Mouse (Mus musculus) liver, embryonic 11.5 days (tissue): ENCODE data around the gene Sipa1l3. TPM values are rescaled to one million over a fixed set of nuclear protein-coding genes. Genes with fewer than 3 reads are reported as not detected.

Source experiments
- ATAC-seq: fragments of 200-750 bp; cut with Nextera tagmentation; replicated peaks from 2 replicates; pipeline ENCODE4 v1.8.0; 2017; ENCODE audit warnings: moderate number of reproducible peaks, mild to moderate bottlenecking, moderate TSS enrichment, moderate library complexity; ENCODE audit not compliant: low FRiP score
- DNase-seq: peaks from one replicate; pipeline ENCODE4 v3.0.0-alpha.2; 2017; ENCODE audit warnings: low spot score
- H3K27ac ChIP-seq: fragments of 300-500 bp; sonication (generic); 2 replicates; pipeline ENCODE4 v1.5.1; 2014; ENCODE audit warnings: mild to moderate bottlenecking, low read depth, low read length, control low read depth
- H3K27me3 ChIP-seq: fragments of 300-500 bp; sonication (generic); replicated peaks from 2 replicates; pipeline ENCODE4 v1.6.1; 2014; ENCODE audit warnings: low read length, mixed read lengths; ENCODE audit not compliant: control insufficient read depth, insufficient read depth
- H3K36me3 ChIP-seq: fragments of 300-500 bp; sonication (generic); 2 replicates; pipeline ENCODE4 v1.6.1; 2014; ENCODE audit warnings: mild to moderate bottlenecking, low read length, moderate library complexity, mixed read lengths; ENCODE audit not compliant: control insufficient read depth, insufficient read depth
- H3K4me1 ChIP-seq: fragments of 300-500 bp; sonication (generic); replicated peaks from 2 replicates; pipeline ENCODE4 v1.6.1; 2014; ENCODE audit warnings: low read length, mixed read lengths; ENCODE audit not compliant: control insufficient read depth, insufficient read depth
- H3K4me2 ChIP-seq: fragments of 300-500 bp; sonication (generic); 2 replicates; pipeline ENCODE4 v1.6.1; 2014; ENCODE audit warnings: mild to moderate bottlenecking, control low read depth, moderate library complexity
- H3K4me3 ChIP-seq: fragments of 300-500 bp; sonication (generic); 2 replicates; pipeline ENCODE4 v1.5.1; 2014; ENCODE audit warnings: low read depth, low read length, control low read depth
- H3K9ac ChIP-seq: fragments of 300-500 bp; sonication (generic); 2 replicates; pipeline ENCODE4 v1.6.1; 2014; ENCODE audit warnings: low read depth, low read length, control low read depth
- H3K9me3 ChIP-seq: fragments of 300-500 bp; sonication (generic); 2 replicates; pipeline ENCODE4 v1.6.1; 2016; ENCODE audit warnings: low read length, inconsistent platforms, mixed read lengths; ENCODE audit not compliant: control insufficient read depth
- WGBS: fragments of 180-500 bp; shearing (Covaris S2); extraction: QIAGEN DNeasy Blood & Tissue Kit; methylation state at CpG from one replicate; pipeline ENCODE4 v1.1.7; 2014; 5-methylcytosine and 5-hydroxymethylcytosine counted together
- polyA plus RNA-seq: library from polyadenylated mRNA; unstranded; fragments of >200 nt; fragmentation: Nextera tagmentation; extraction: Ambion mirVana; gene quantifications from 2 replicates; pipeline ENCODE4 v1.2.1, GENCODE M21; 2014

Gene Sipa1l3
- polyA plus RNA-seq, 1 experiment from 2014 or later = 10.1 TPM

DNA sequence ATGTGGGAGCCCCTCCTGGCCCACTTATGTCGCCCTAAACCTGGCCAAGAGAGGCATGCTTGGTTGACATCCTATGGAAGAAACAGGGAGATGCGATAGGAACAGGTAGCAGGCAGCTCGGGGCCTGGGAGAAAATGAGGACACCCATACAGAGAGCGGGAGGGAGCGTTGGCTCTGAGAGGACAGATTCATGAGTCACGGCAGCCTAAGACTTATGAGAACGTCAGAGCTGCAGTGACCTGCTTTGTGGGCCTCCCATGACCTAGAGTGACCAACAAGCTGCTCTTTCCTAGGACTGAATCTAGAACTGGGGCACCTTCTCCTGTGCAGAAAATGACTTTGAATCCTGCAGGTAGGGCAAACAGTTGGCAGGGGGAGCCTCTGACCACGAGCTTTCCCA is 92.4 kb downstream of the Sipa1l3 start:
- 84% methylated on average over 8 of the region's 8 CpGs for WGBS
- Histone ChIP-seq H3K4me3 (no peak overlapping the region), H3K27ac (no peak overlapping the region), H3K4me2 (no peak overlapping the region), H3K4me1 (peaks cover 17% of the 10 kb centered on the region), H3K9me3 (no peaks in the 10 kb centered on the region), H3K27me3 (no peaks in the 10 kb centered on the region), H3K36me3 (no peaks in the 10 kb centered on the region), H3K9ac (no peak overlapping the region)
- ATAC-seq = no peak
- no peak for DNase-seq

DNA sequence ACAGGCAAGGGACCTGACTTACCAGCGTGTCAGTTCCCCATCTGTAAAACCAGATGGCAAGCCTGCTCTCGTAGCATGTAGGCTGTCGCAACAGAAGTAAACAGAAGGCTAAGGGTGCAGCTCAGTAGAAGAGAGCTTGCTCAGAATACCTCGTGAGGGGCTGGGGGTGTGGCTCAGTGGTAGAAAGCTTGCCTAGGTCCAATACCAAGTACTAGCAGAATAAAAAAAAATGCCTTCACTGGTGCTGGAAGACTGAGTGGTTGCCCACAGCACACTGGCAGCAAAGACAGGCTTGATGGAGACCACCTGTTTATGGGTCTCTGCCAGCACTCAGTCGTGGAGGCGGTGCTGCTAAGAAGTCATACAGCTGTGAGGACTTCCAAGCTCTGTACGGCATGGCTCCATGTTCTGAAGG is 93.0 kb downstream of the Sipa1l3 start:
- H3K36me3 ChIP-seq = no peaks in the 10 kb centered on the region
- peaks cover 11% of the 10 kb centered on the region for H3K4me1 ChIP-seq
- no peak for DNase-seq
- no peak for ATAC-seq
- no peak overlapping the region for H3K4me2 ChIP-seq
- no peaks in the 10 kb centered on the region for H3K27me3 ChIP-seq
- H3K9me3 ChIP-seq = no peaks in the 10 kb centered on the region
- 66% methylated on average over 7 of the region's 7 CpGs for WGBS
- no peak overlapping the region for H3K9ac ChIP-seq
- H3K27ac ChIP-seq = no peak overlapping the region
- H3K4me3 ChIP-seq = no peak overlapping the region

GRCm38 (mm10) chr7:29424690-29425089 is 93.8 kb downstream of the Sipa1l3 start:
- H3K27ac ChIP-seq = no peak overlapping the region
- H3K27me3 ChIP-seq = no peaks in the 10 kb centered on the region
- WGBS = 70% methylated on average over 5 of the region's 5 CpGs

DNA sequence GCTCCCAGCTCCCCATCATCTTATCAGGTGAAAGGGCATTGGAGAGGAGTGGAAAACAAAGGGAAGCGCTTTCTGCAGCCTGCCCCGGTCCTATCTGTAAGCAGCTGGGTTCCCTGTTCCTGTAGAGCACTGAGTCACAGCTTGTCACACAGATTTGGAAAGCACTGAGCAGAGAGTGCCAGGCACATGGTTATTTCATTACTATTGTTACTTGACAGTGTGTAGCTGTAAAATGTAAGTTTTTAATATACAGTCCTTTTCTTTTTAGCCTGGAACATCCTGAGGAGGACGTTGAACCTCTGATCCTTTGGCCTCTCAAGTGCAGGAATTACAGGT is 96.6 kb downstream of the Sipa1l3 start:
- Histone ChIP-seq H3K9ac (no peak overlapping the region), H3K4me2 (no peak overlapping the region), H3K27ac (no peak overlapping the region), H3K4me3 (no peak overlapping the region), H3K36me3 (no peaks in the 10 kb centered on the region), H3K9me3 (no peaks in the 10 kb centered on the region), H3K27me3 (no peaks in the 10 kb centered on the region), H3K4me1 (0 out of 2 replicates have a peak, but pooled peaks cover 7% of the 10 kb centered on the region)
- ATAC-seq (no peak), DNase-seq (no peak)
- WGBS = 47% methylated on average over 3 of the region's 3 CpGs

More at GRCm38 (mm10) chr7:29424690-29425089, 93.8 kb downstream of the Sipa1l3 start:
- Histone ChIP-seq H3K4me1 (peaks cover 7% of the 10 kb centered on the region; the same call in 1 of the 2 replicates), H3K9ac (no peak overlapping the region), H3K4me2 (no peak overlapping the region), H3K36me3 (no peaks in the 10 kb centered on the region), H3K9me3 (no peaks in the 10 kb centered on the region), H3K4me3 (no peak overlapping the region)
- no peak for ATAC-seq
- DNase-seq = no peak

- Histone ChIP-seq H3K9ac (no peak overlapping the region), H3K27me3 (no peaks in the 10 kb centered on the region)
- WGBS = 42% methylated on average over 12 of the region's 12 CpGs
Measured at GRCm38 (mm10) chr7:29421240-29421908, 97.1 kb downstream of the Sipa1l3 start.

DNA sequence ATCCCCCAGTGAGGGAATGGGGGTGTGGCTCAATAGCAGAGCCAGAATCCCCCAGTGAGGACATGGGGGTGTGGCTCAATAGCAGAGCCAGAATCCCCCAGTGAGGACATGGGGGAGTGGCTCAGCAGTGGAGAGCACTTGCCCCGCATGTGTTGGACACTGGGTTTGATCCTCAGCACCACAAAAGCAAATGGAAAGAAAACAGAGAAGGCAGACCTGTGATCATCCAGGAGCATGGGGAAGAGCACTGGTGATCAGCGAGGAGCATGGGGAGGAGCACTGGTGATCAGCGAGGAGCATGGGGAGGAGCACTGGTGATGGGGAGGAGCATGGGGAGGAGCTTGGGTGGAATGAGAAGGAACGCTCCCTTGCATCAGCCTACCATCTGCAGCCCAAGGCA is 98.6 kb downstream of the Sipa1l3 start:
- Histone ChIP-seq H3K4me1 (0 out of 2 replicates have a peak, but pooled peaks cover 7% of the 10 kb centered on the region), H3K27me3 (no peaks in the 10 kb centered on the region), H3K27ac (no peak overlapping the region), H3K9ac (no peak overlapping the region), H3K4me2 (no peak overlapping the region), H3K4me3 (no peak overlapping the region), H3K9me3 (no peaks in the 10 kb centered on the region), H3K36me3 (no peaks in the 10 kb centered on the region)
- WGBS = 46% methylated on average over 4 of the region's 4 CpGs
- ATAC-seq (no peak), DNase-seq (no peak)

More at GRCm38 (mm10) chr7:29421240-29421908, 97.1 kb downstream of the Sipa1l3 start:
- Histone ChIP-seq H3K9me3 (no peaks in the 10 kb centered on the region), H3K4me3 (no peak overlapping the region), H3K4me1 (0 out of 2 replicates have a peak, but pooled peaks cover 7% of the 10 kb centered on the region), H3K36me3 (no peaks in the 10 kb centered on the region), H3K27ac (no peak overlapping the region), H3K4me2 (no peak overlapping the region)
- DNase-seq (no peak), ATAC-seq (no peak)

DNA sequence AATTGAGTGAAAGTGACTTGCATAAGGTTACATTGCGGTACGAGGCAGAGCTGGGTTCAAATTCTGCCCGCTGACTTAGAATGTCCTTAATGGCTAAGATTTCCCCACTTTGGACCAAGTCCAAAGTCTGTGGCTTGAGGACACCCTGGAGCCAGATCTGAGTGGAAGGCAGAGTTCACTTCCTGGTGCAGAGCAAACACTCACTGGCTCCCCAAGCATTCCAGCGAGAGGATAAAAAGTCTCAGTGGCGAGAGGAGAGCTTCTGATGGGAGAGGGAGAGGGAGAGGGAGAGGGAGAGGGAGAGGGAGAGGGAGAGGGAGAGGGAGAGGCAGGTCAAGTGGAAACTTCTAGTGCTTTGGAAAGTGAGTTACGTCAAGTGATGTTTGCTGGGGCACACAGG is 100.2 kb downstream of the Sipa1l3 start:
- Histone ChIP-seq H3K4me1 (0 out of 2 replicates have a peak, but pooled peaks cover 7% of the 10 kb centered on the region), H3K27ac (no peak overlapping the region), H3K9ac (no peak overlapping the region), H3K4me3 (no peak overlapping the region), H3K36me3 (no peaks in the 10 kb centered on the region), H3K4me2 (no peak overlapping the region), H3K9me3 (no peaks in the 10 kb centered on the region), H3K27me3 (no peaks in the 10 kb centered on the region)
- ATAC-seq (no peak), DNase-seq (no peak)
- 74% methylated on average over 6 of the region's 6 CpGs for WGBS

DNA sequence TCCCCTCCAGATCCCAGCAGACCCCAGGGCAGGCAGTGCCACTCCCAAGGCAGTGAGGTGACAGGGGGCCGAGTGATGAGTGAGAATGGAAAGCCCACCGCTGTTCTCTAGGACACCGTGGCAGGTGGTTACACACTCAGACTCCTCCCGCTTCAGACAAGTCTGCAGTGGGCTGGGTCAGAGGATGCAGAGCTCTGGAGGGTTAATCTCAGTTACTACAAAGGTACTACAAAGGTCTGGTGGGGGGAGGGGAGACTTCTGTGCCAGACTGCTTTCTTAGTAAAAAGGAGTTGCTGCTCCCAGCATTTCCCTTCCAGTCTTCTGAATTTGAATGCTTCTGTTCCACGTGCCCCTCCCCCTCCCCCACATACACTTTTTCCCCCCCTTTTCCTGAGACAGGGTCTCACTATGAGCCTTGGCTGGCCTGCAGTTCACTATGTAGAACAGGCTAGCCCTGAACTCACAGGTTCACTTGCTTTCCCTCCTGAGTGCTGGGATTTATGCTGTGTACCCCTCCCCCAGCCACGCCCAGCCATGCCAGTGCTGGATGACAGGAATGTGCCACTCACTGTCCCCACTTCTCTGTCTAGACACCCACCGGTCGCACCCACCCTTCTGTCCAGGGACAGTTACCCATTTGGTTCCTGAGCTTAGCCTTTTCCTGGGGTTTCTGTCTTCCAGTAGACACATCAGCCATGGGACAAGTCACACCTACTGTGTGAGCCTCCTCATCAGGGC is 100.9 kb downstream of the Sipa1l3 start:
- ATAC-seq (no peak), DNase-seq (no peak)
- Histone ChIP-seq H3K9me3 (no peaks in the 10 kb centered on the region), H3K27me3 (no peaks in the 10 kb centered on the region), H3K27ac (no peak overlapping the region), H3K36me3 (no peaks in the 10 kb centered on the region), H3K4me2 (no peak overlapping the region), H3K4me3 (no peak overlapping the region), H3K9ac (no peak overlapping the region), H3K4me1 (0 out of 2 replicates have a peak, but pooled peaks cover 7% of the 10 kb centered on the region)
- 58% methylated on average over 8 of the region's 8 CpGs for WGBS

DNA sequence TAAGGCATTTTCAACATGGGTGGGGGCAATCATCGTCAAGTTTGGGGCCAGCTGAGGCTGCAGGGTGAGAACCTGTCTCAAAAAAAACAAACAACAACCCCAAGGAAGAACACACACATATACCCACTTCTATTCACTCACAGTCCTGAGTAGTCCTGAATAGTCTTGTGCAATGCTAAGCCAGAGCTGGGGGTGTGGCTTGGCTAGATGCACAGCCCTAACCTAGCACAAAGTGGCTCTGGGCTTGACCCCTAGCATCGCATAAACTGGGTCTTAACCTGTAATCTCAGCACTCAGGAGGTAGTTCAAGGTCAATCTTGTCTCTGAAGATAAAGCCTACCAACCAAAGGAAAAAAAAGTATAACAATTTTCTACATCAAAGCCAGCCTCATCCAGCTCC is 101.5 kb downstream of the Sipa1l3 start:
- no peaks in the 10 kb centered on the region for H3K36me3 ChIP-seq

More for the DNA sequence above, 101.5 kb downstream of the Sipa1l3 start:
- Histone ChIP-seq H3K9me3 (no peaks in the 10 kb centered on the region), H3K27ac (no peak overlapping the region), H3K9ac (no peak overlapping the region), H3K4me2 (no peak overlapping the region), H3K27me3 (no peaks in the 10 kb centered on the region), H3K4me3 (no peak overlapping the region), H3K4me1 (0 out of 2 replicates have a peak, but pooled peaks cover 10% of the 10 kb centered on the region)
- no peak for ATAC-seq
- no peak for DNase-seq
- 48% methylated on average over 2 of the region's 2 CpGs for WGBS
